Mouse (Mus musculus) forebrain, embryonic 12.5 days (tissue): ENCODE results near the gene Olfr1221. TPM values are rescaled to one million over a fixed set of nuclear protein-coding genes. Genes with fewer than 3 reads are reported as not detected.

Source experiments
- polyA plus RNA-seq: library from polyadenylated mRNA; unstranded; fragments of >200 nt; fragmentation: Nextera tagmentation; extraction: Ambion mirVana; gene quantifications from 2 replicates; pipeline ENCODE4 v1.2.1, GENCODE M21; 2016

Olfr1221 gene
- polyA plus RNA-seq, 1 experiment from 2014 or later, result not detected

Other genes starting within 250 kb of the Olfr1221 start
- not detected in 2 replicates for gene Olfr1208, start 215.0 kb downstream of the Olfr1221 start, polyA plus RNA-seq
- not detected in 2 replicates for gene Olfr1209, start 202.1 kb downstream of the Olfr1221 start, polyA plus RNA-seq
- not detected in 2 replicates for gene Olfr1211, start 179.2 kb downstream of the Olfr1221 start, polyA plus RNA-seq
- gene Olfr1212, start 163.3 kb downstream of the Olfr1221 start, polyA plus RNA-seq, result not detected in 2 replicates
- not detected in 2 replicates for gene Gm13762, start 137.0 kb downstream of the Olfr1221 start, polyA plus RNA-seq
- gene Olfr1214, start 124.6 kb downstream of the Olfr1221 start, polyA plus RNA-seq, result not detected in 2 replicates
- gene Olfr1215, start 110.3 kb downstream of the Olfr1221 start, polyA plus RNA-seq, result not detected in 2 replicates
- gene Olfr1216, start 98.9 kb downstream of the Olfr1221 start, polyA plus RNA-seq, result not detected in 2 replicates
- gene Olfr1217, start 85.2 kb downstream of the Olfr1221 start, polyA plus RNA-seq, result not detected in 2 replicates
- gene Olfr1218, start 56.1 kb downstream of the Olfr1221 start, polyA plus RNA-seq, result not detected in 2 replicates
- not detected in 2 replicates for gene Olfr1219, start 33.8 kb downstream of the Olfr1221 start, polyA plus RNA-seq
- not detected in 2 replicates for gene Olfr1220, start 10.4 kb downstream of the Olfr1221 start, polyA plus RNA-seq
- not detected in 2 replicates for gene Olfr1222, start 15.8 kb upstream of the Olfr1221 start, polyA plus RNA-seq
- not detected in 2 replicates for gene Olfr1223, start 34.3 kb upstream of the Olfr1221 start, polyA plus RNA-seq
- not detected in 2 replicates for gene Olfr1224-ps1, start 46.8 kb upstream of the Olfr1221 start, polyA plus RNA-seq
- gene Olfr1225, start 57.4 kb upstream of the Olfr1221 start, polyA plus RNA-seq, result not detected in 2 replicates
- gene Olfr1226, start 82.8 kb upstream of the Olfr1221 start, polyA plus RNA-seq, result not detected in 2 replicates
- gene Olfr1228, start 136.8 kb upstream of the Olfr1221 start, polyA plus RNA-seq, result not detected in 2 replicates
- gene Olfr1229, start 170.7 kb upstream of the Olfr1221 start, polyA plus RNA-seq, result not detected in 2 replicates
- not detected in 2 replicates for gene Olfr1230, start 180.0 kb upstream of the Olfr1221 start, polyA plus RNA-seq
- not detected in 2 replicates for gene Olfr1231, start 189.8 kb upstream of the Olfr1221 start, polyA plus RNA-seq
- gene Olfr1232, start 212.4 kb upstream of the Olfr1221 start, polyA plus RNA-seq, result not detected in 2 replicates
- gene Olfr1233, start 225.1 kb upstream of the Olfr1221 start, polyA plus RNA-seq, result not detected in 2 replicates
- not detected in 2 replicates for gene Olfr1234, start 247.6 kb upstream of the Olfr1221 start, polyA plus RNA-seq